Comparison of ENCODE assay signal across 8 mouse cellular contexts in genomic region chr5:123064207-123064606, GRCm38 (mm10). TPM values are rescaled to one million over a fixed set of nuclear protein-coding genes. Genes with fewer than 3 reads are reported as not detected.
DNase-seq lines count a peak whose midpoint lies in the region; ATAC-seq lines count a peak whose summit lies in the region.

No protein-coding gene starts in this region.

- ATAC-seq in frontal cortex, adult (ENCODE audit: low TSS enrichment), result no peak
- peak; percentile 53 for ATAC-seq in megakaryocyte progenitor cell, adult 5-6 weeks (replicated peaks; ENCODE audit: poor library complexity)

- peak; percentile 62 to 66 for DNase-seq in frontal cortex, postnatal 36 days (ENCODE audit: low spot score in 2 of 2)
- DNase-seq in right cerebral cortex, adult 18-20 months, result peak; percentile 72
- no peak for DNase-seq in right cerebral cortex, postnatal 36 days (ENCODE audit: low spot score in 2 of 2)
- DNase-seq in cerebellum, postnatal 10 days, result peak; percentile 88 to 94
- DNase-seq in kidney, postnatal 14 days, result peak; percentile 73
- DNase-seq in telencephalon, adult 2 months (ENCODE audit: low read depth, low spot score), result peak; percentile 89

RNA-seq across cellular contexts. Expression of gene Tmem120b, which starts 4.0 kb away (rescaled TPM):
- 0.42 and 1.4 TPM in 2 replicates for total RNA-seq in megakaryocyte progenitor cell, adult 5-6 weeks (2015)
- total RNA-seq in megakaryocyte progenitor cell, adult 5-6 weeks (2017), result 1.4 and 1.6 TPM in 2 replicates

RNA-seq across cellular contexts. Expression of gene Morn3, which starts 17.4 kb away (rescaled TPM):
- not detected in 2 replicates for total RNA-seq in megakaryocyte progenitor cell, adult 5-6 weeks (2015)
- not detected in 2 replicates for total RNA-seq in megakaryocyte progenitor cell, adult 5-6 weeks (2017)

RNA-seq across cellular contexts. Expression of gene Orai1, which starts 49.3 kb away (rescaled TPM):
- total RNA-seq in megakaryocyte progenitor cell, adult 5-6 weeks (2015), result 66.5 and 68.6 TPM in 2 replicates
- 13.5 and 20.8 TPM in 2 replicates for total RNA-seq in megakaryocyte progenitor cell, adult 5-6 weeks (2017)

Comparison
In these comparisons a context has a peak if more than half of its experiments do, and no peak if none do; other contexts are left out.
1. DNase-seq: peak in frontal cortex, postnatal 36 days (2 of 2), right cerebral cortex, adult 18-20 months (single experiment), cerebellum, postnatal 10 days (2 of 2), kidney, postnatal 14 days (single experiment) and telencephalon, adult 2 months (single experiment); none in right cerebral cortex, postnatal 36 days (0 of 2).